Mouse (Mus musculus): Measurements from ENCODE around the gene Tex2. TPM values are rescaled to one million over a fixed set of nuclear protein-coding genes. Genes with fewer than 3 reads are reported as not detected.

The Tex2 gene
- polyA plus RNA-seq, 1 experiment from 2014 or later: 40.1 TPM

Other genes with a start within 250 kb of the Tex2 start
- not detected in 2 replicates for gene Prr29, start 248.0 kb downstream of the Tex2 start, polyA plus RNA-seq (2014; fragmentation: Nextera tagmentation; extraction: Ambion mirVana)
- gene Icam2, start 225.3 kb downstream of the Tex2 start, polyA plus RNA-seq (2014; fragmentation: Nextera tagmentation; extraction: Ambion mirVana): 13.6 and 18.6 TPM in 2 replicates
- gene Ern1, start 125.6 kb downstream of the Tex2 start, polyA plus RNA-seq (2014; fragmentation: Nextera tagmentation; extraction: Ambion mirVana): 5.0 and 7.2 TPM in 2 replicates
- 16.0 and 16.9 TPM in 2 replicates for gene Pecam1, start 137.2 kb upstream of the Tex2 start, polyA plus RNA-seq (2014; fragmentation: Nextera tagmentation; extraction: Ambion mirVana)
- gene Milr1, start 137.8 kb upstream of the Tex2 start, polyA plus RNA-seq (2014; fragmentation: Nextera tagmentation; extraction: Ambion mirVana): 0.74 and 0.79 TPM in 2 replicates
- 8.6 and 9.7 TPM in 2 replicates for gene Polg2, start 166.1 kb upstream of the Tex2 start, polyA plus RNA-seq (2014; fragmentation: Nextera tagmentation; extraction: Ambion mirVana)
- gene Ddx5, start 175.8 kb upstream of the Tex2 start, polyA plus RNA-seq (2014; fragmentation: Nextera tagmentation; extraction: Ambion mirVana): 417 and 429 TPM in 2 replicates
- gene Cep95, start 175.8 kb upstream of the Tex2 start, polyA plus RNA-seq (2014; fragmentation: Nextera tagmentation; extraction: Ambion mirVana): 10.8 and 11.4 TPM in 2 replicates

All from hindbrain, embryonic 14.5 days (tissue).